Mouse (Mus musculus) forebrain, postnatal 0 days (tissue): ENCODE measurements around the gene Fen1. TPM values are rescaled to one million over a fixed set of nuclear protein-coding genes. Genes with fewer than 3 reads are reported as not detected.

ENCODE experiments used
- ATAC-seq: fragments of 200-750 bp; cut with Nextera tagmentation; 2 replicates; pipeline ENCODE4 v1.8.0; 2017; ENCODE audit warnings: mild to moderate bottlenecking, moderate library complexity
- DNase-seq: peaks from one replicate; pipeline ENCODE4 v3.0.0-alpha.2; 2015
- H3K27ac ChIP-seq: fragments of 300-500 bp; sonication (generic); 2 replicates; pipeline ENCODE4 v1.5.1; 2014; ENCODE audit warnings: low read depth, mild to moderate bottlenecking, antibody characterized with exemption, low read length, moderate library complexity, mixed read lengths
- H3K27me3 ChIP-seq: fragments of 300-500 bp; sonication (generic); 2 replicates; pipeline ENCODE4 v1.6.1; 2014; ENCODE audit warnings: mild to moderate bottlenecking, low read length, mixed read lengths; ENCODE audit not compliant: insufficient read depth
- H3K36me3 ChIP-seq: fragments of 300-500 bp; sonication (generic); 2 replicates; pipeline ENCODE4 v1.6.1; 2014; ENCODE audit warnings: mild to moderate bottlenecking, moderate library complexity; ENCODE audit not compliant: insufficient read depth
- H3K4me1 ChIP-seq: fragments of 300-500 bp; sonication (generic); 2 replicates; pipeline ENCODE4 v1.6.1; 2014; ENCODE audit warnings: antibody characterized with exemption; ENCODE audit not compliant: insufficient read depth
- H3K4me2 ChIP-seq: fragments of 300-500 bp; sonication (generic); 2 replicates; pipeline ENCODE4 v1.6.1; 2014; ENCODE audit warnings: low read depth, mild to moderate bottlenecking, moderate library complexity
- H3K4me3 ChIP-seq: fragments of 300-500 bp; sonication (generic); 2 replicates; pipeline ENCODE4 v1.5.1; 2014; ENCODE audit warnings: low read depth, low read length, mixed read lengths
- H3K9ac ChIP-seq: fragments of 300-500 bp; sonication (generic); 2 replicates; pipeline ENCODE4 v1.6.1; 2014; ENCODE audit warnings: mild to moderate bottlenecking
- H3K9me3 ChIP-seq: fragments of 300-500 bp; sonication (generic); 2 replicates; pipeline ENCODE4 v1.6.1; 2016; ENCODE audit warnings: low read length
- CTCF ChIP-seq: sonication (generic); IDR thresholded peaks from 2 replicates; pipeline ENCODE4 v1.5.1; 2016; ENCODE audit warnings: antibody characterized with exemption, control low read depth, low read depth
- WGBS: fragments of 180-500 bp; shearing (Covaris S2); extraction: QIAGEN DNeasy Blood & Tissue Kit; methylation state at CpG from one replicate; pipeline ENCODE4 v1.1.7; 2014; 5-methylcytosine and 5-hydroxymethylcytosine counted together
- polyA plus RNA-seq: library from polyadenylated mRNA; unstranded; fragments of >200 nt; fragmentation: Nextera tagmentation; extraction: Ambion mirVana; gene quantifications from 2 replicates; pipeline ENCODE4 v1.2.1, GENCODE M21; 2015
- total RNA-seq: library from RNA; depleted of rRNA; stranded (reverse); fragments of >200 nt; gene quantifications from 2 replicates; pipeline ENCODE4 v1.2.3, GENCODE M21; 2014

Fen1 gene
- total and polyA plus RNA-seq, 2 experiments from 2014 or later = 24.6 to 28.7 TPM

DNA sequence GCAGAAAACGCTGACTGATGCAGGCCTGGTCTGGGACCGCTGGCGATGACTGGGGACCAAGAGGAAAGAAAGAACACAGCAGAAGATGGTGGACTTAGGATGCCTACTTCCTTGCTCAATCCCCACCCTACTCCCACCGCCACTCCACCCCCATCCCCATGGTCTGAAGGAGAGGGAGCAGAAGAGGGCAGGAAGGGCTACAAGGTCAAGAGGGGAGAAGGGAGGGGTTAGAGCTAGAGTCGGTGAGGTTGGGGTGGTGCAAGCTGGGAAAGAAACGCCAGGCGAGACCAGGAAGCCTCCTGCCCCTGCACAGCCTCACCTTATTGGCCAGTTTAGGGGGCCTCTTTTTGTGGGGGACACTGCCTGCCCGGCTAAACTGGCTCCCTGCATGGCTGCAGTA, 12.1 kb upstream of the Fen1 start:
- H3K36me3 ChIP-seq = peaks cover 4% of the 10 kb centered on the region; the same call in 1 of the 2 replicates
- 83% methylated on average over 8 of the region's 8 CpGs for WGBS
- ATAC-seq (no peak), DNase-seq (no peak)
- H3K9me3 ChIP-seq = no peaks in the 10 kb centered on the region
- H3K27ac ChIP-seq = no peak overlapping the region
- H3K4me3 ChIP-seq = no peak overlapping the region
- no peak overlapping the region for H3K4me2 ChIP-seq
- TF ChIP-seq CTCF = no peak
- H3K4me1 ChIP-seq = no peaks in the 10 kb centered on the region
- no peaks in the 10 kb centered on the region for H3K27me3 ChIP-seq
- H3K9ac ChIP-seq = no peak overlapping the region

DNA sequence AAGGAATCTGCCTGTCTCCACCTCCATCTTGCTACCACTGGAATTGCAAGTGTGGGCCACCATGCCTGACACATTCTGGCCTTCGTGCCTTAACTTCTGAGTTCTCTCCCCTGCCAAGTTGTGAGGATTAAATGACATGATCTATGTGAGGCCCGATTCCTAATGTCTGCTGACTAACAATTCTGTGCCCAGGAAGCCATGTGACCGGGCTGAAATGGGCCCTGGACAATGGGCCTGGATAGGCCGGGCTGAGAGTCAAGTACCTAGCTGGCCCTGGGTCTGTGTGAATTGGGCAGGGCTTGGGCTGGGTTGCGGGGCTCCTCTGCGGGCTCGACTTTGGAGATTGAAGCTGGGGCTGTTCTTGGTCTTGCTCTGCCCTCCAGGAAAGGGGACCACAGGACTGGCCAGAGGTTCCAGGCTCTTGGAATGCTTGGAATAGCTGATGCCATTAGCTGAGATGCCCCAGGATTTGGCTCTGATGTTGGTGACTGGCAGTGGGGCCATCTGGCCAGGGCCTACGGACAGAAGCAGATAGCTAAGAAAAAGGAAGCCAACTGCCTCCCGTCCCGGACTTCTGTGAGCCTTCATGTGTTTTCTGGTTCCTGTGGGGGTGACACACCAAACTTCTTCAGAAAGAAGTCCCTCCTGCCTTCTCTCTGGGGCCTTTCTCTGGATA, 10.0 kb upstream of the Fen1 start:
- H3K4me2 ChIP-seq = no peak overlapping the region
- H3K27me3 ChIP-seq = no peaks in the 10 kb centered on the region
- 89% methylated on average over 10 of the region's 10 CpGs for WGBS
- H3K4me1 ChIP-seq = no peaks in the 10 kb centered on the region
- peaks cover 21% of the 10 kb centered on the region for H3K36me3 ChIP-seq
- H3K4me3 ChIP-seq = no peak overlapping the region
- no peak overlapping the region for H3K27ac ChIP-seq
- DNase-seq = no peak
- no peak for TF ChIP-seq CTCF
- H3K9ac ChIP-seq = no peak overlapping the region
- no peak for ATAC-seq
- H3K9me3 ChIP-seq = no peaks in the 10 kb centered on the region

DNA sequence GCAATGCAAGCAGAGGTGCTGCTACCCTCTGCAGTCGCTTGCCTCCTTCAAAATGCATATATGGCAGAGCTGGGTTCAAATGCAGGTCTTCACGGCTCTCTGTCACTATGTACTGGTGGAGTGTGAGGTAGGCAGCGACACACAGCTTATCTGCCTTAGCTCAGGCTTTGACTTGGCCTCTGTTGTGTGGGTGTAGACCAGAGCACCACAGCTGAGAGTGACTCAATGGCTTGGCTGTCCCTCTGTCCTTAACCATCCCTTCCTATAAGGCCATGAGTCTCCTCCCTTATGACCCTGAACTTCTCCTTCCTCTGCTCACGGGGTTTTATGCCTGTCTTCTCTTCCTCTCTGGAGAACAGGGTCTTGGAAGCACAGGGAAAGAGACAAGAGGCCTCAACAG, 6.9 kb upstream of the Fen1 start:
- H3K4me1 ChIP-seq = no peaks in the 10 kb centered on the region
- TF ChIP-seq CTCF = no peak
- no peak overlapping the region for H3K4me2 ChIP-seq
- H3K9ac ChIP-seq = no peak overlapping the region
- 90% methylated on average over 4 of the region's 4 CpGs for WGBS
- H3K4me3 ChIP-seq = no peak overlapping the region
- H3K27me3 ChIP-seq = no peaks in the 10 kb centered on the region
- peaks cover 45% of the 10 kb centered on the region for H3K36me3 ChIP-seq
- H3K27ac ChIP-seq = no peak overlapping the region
- DNase-seq (no peak), ATAC-seq (no peak)
- H3K9me3 ChIP-seq = no peaks in the 10 kb centered on the region

DNA sequence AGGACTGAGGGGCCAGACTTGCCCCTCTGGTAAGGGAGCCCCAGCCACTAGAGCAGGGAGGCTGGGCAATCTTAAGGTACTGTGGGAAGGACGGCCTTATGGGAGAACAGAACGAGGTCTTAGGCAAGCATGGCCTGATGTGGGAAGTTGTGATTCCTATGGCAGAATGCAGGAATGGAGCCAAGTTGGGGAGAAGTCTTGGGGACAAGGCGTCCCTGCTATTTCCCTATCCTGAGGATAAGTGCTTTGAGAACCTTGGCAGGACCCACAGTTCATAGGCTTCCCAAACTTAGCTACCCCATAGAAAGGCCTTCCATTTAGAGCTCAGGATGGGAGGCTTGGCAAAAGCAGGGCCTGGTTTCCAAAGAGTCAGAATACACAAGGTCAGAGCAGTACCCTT, 4.9 kb upstream of the Fen1 start:
- 91% methylated on average over 3 of the region's 3 CpGs for WGBS
- H3K36me3 ChIP-seq = peaks cover 45% of the 10 kb centered on the region
- no peak for DNase-seq
- H3K4me1 ChIP-seq = no peaks in the 10 kb centered on the region
- ATAC-seq = no peak
- H3K9ac ChIP-seq = no peak overlapping the region
- H3K9me3 ChIP-seq = no peaks in the 10 kb centered on the region
- H3K4me3 ChIP-seq = no peak overlapping the region
- TF ChIP-seq CTCF = no peak
- no peak overlapping the region for H3K27ac ChIP-seq
- no peak overlapping the region for H3K4me2 ChIP-seq
- H3K27me3 ChIP-seq = no peaks in the 10 kb centered on the region

GRCm38 (mm10) chr19:10205051-10205450, 1.1 kb upstream of the Fen1 start:
- peak overlapping the region; percentile 78 for H3K4me3 ChIP-seq
- peak overlapping the region; percentile 83 for H3K4me2 ChIP-seq
- DNase-seq = no peak
- H3K27ac ChIP-seq = 0 out of 2 replicates have a peak overlapping the region, but pooled peaks have one; percentile 71
- H3K4me1 ChIP-seq = 0 out of 2 replicates have a peak, but pooled peaks cover 8% of the 10 kb centered on the region
- no peaks in the 10 kb centered on the region for H3K27me3 ChIP-seq
- H3K9me3 ChIP-seq = no peaks in the 10 kb centered on the region
- WGBS = 70% methylated on average over 6 of the region's 6 CpGs
- TF ChIP-seq CTCF = peak; percentile 23; the same call in 1 of the 2 replicates
- H3K9ac ChIP-seq = peak overlapping the region; percentile 60; the same call in 1 of the 2 replicates
- peaks cover 43% of the 10 kb centered on the region for H3K36me3 ChIP-seq
- no peak for ATAC-seq

DNA sequence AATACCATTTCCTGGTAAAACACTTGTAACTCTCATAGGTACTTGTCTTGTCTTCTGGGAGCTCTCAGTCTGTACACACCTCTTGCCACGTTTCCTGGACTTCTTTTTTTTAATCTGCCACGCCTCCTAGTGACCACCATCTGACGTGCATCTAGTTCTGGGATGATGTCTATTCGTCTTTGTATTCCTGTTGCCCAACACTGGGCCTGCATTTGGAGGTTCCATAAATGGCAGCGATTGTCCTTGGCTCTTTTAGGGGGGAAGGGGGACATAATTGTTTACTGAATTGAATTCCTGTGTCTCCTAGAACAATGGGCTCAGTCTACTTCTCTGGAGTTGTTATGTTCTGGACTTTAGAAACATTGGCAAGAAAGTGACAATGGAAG, 640 bp upstream of the Fen1 start:
- ATAC-seq = peak; percentile 27
- 2% methylated on average over 5 of the region's 5 CpGs for WGBS
- Histone ChIP-seq H3K27me3 (no peaks in the 10 kb centered on the region), H3K4me3 (peak overlapping the region; percentile 78), H3K27ac (peak overlapping the region; percentile 71; the same call in 1 of the 2 replicates), H3K4me2 (peak overlapping the region; percentile 83), H3K9ac (peak overlapping the region; percentile 60), H3K9me3 (no peaks in the 10 kb centered on the region), H3K36me3 (peaks cover 43% of the 10 kb centered on the region), H3K4me1 (0 out of 2 replicates have a peak, but pooled peaks cover 8% of the 10 kb centered on the region)
- DNase-seq = peak; percentile 53
- peak; percentile 49 for TF ChIP-seq CTCF

DNA sequence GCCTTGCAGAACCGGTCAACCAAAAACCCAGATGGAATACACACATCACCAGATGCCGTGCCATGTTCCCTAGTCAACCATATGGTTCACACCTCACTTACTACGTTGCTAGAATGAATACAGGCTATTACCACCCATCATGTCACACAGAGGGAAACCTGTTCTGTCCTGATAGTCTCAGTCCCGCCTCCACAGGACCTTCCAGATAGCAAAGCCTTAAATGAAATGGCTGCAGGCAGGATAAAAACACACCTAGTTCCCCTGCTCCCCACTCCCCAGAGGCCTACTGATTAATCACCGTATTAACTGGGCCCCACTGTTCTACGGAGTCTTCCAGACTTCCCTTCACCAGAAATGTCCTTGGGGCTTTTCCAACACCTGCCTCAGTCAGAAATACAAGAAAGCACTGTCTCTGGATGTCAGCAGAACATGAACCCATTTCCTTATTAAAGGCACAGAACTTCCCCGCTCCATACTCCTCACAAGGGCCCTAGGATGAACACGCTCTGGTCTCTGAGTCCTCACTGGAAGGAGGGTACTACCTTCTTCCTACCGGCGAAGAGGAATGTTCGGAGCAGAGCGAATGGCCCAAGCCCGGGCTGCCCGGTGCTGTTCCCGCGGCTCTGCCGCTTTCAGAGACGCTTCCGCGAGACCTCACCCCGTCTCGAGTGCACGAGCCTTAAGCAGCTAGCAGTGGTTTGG, 672 bp downstream of the Fen1 start:
- peaks cover 37% of the 10 kb centered on the region for H3K36me3 ChIP-seq
- no peaks in the 10 kb centered on the region for H3K27me3 ChIP-seq
- WGBS = 1% methylated on average over 23 of the region's 23 CpGs
- H3K4me3 ChIP-seq = peak overlapping the region; percentile 78
- ATAC-seq (peak; percentile 42), DNase-seq (no peak)
- peak overlapping the region; percentile 60 for H3K9ac ChIP-seq
- no peak for TF ChIP-seq CTCF
- H3K9me3 ChIP-seq = no peaks in the 10 kb centered on the region
- H3K27ac ChIP-seq = peak overlapping the region; percentile 71
- H3K4me1 ChIP-seq = 0 out of 2 replicates have a peak, but pooled peaks cover 8% of the 10 kb centered on the region
- peak overlapping the region; percentile 83 for H3K4me2 ChIP-seq
